Mouse (Mus musculus): Measurements from ENCODE around the gene Gpr132. TPM values are rescaled to one million over a fixed set of nuclear protein-coding genes. Genes with fewer than 3 reads are reported as not detected.
"Not testable (repeated sequence)": the region's sequence is repeated elsewhere in the genome, so short reads cannot be mapped to it uniquely, and the experiment has no call there.

Gpr132 gene
- polyA plus RNA-seq, 1 experiment from 2014 or later, result 0.23 TPM

DNA sequence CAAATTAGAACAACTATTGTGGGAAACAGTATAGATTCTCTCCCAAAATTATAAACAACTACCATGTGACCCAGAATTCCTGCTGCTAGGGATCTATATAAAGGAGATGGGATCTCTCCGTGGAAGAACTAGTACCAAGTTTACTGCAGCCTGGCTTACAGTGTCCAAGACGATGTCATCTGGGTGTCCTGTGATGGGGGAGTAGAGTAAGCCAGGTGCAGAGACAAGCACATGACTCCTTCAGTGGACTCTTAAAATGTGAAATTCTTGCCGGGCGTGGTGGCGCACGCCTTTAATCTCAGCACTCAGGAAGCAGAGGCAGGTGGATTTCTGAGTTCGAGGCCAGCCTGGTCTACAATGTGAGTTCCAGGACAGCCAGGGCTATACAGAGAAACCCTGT is 51.2 kb downstream of the Gpr132 start:
- H3K36me3 ChIP-seq, result peaks cover 73% of the 10 kb centered on the region
- not testable (repeated sequence) for ATAC-seq (ENCODE audit: low read depth); H3K4me2 ChIP-seq

DNA sequence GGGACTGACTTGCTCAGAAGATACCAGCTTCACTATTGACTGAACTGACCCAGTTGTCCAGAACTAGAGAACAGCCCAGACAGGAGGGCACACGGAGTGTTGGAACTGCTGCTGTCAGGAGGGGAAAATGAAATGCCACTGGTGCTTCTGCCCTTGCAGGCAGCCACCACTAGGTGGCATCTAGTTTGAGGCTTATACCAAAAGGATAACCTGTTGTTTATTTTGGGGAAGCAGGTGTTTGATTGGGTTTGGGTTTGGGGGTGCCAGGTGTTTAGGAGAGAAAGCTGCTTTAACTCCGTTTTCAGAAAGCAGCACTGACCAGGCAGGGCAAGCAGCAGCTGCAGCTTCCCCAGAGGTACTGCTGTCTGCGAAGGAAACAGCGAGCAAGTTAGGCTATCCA is 51.7 kb downstream of the Gpr132 start:
- H3K9me3 ChIP-seq (replicated peaks), result no peaks in the 10 kb centered on the region
- ATAC-seq (ENCODE audit: low read depth) (0 out of 2 replicates have a peak, but pooled peaks have one; percentile 7), DNase-seq (no peak)
- H3K4me2 ChIP-seq, result no peak overlapping the region
- peaks cover 67% of the 10 kb centered on the region for H3K36me3 ChIP-seq
- H3K9ac ChIP-seq, result no peak overlapping the region
- peaks cover 15% of the 10 kb centered on the region for H3K4me1 ChIP-seq (replicated peaks)
- peaks cover 3% of the 10 kb centered on the region; the same call in 1 of the 2 replicates for H3K27me3 ChIP-seq
- H3K4me3 ChIP-seq (replicated peaks), result no peak overlapping the region
- 53% methylated on average over 4 of the region's 4 CpGs for WGBS (ENCODE audit: insufficient replicate concordance)
- H3K27ac ChIP-seq, result no peak overlapping the region

More for the DNA sequence above, 51.2 kb downstream of the Gpr132 start:
- DNase-seq; H3K27me3 ChIP-seq; H3K9me3 ChIP-seq (replicated peaks); H3K27ac ChIP-seq; H3K4me3 ChIP-seq (replicated peaks); H3K9ac ChIP-seq: not testable (repeated sequence)
- 78% methylated on average over 7 of the region's 7 CpGs for WGBS (ENCODE audit: insufficient replicate concordance)
- H3K4me1 ChIP-seq (replicated peaks), result peaks cover 20% of the 10 kb centered on the region

DNA sequence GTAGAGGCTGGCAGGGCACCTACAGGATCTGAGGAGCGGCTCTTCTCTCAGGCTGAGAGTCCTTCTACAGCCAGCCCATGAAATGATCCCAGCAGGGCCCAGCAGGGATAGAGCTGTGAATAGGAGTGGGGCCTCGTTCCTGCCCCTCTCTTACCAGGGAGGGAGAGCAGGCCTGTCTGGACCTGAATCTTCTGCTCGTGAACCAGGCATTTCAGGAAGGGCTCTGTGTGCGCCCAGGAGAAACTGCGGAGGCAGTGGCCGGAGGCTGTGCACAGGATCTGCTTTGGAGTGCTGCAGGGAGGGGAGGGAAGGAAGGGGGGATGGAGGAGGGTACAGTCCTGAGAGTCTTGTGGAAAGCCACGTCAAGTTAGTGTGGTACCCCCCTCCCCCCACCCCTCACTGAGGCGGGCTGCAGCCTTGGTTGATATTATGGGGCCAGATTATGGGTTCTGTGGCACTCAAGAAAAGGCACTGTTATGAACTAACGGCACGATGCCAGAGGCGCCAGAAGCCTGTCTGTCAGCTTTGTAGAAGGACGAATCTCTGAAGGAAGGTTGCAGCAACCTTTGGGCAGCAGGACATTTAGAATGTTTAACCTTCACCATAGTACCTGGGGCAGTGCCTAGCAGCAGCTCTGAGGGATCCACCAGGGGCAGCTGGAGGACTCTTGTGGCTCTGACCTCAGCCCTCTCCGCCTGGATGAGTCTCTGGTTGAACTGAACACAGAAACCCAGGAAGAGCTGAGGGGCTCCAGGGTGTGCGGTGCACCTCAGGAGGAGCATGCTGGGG is 53.2 kb downstream of the Gpr132 start:
- no peak overlapping the region for H3K4me2 ChIP-seq
- WGBS (ENCODE audit: insufficient replicate concordance), result 81% methylated on average over 14 of the region's 14 CpGs
- no peak overlapping the region for H3K4me3 ChIP-seq (replicated peaks)
- no peak for ATAC-seq (ENCODE audit: low read depth)
- no peaks in the 10 kb centered on the region for H3K9me3 ChIP-seq (replicated peaks)
- no peak overlapping the region for H3K27ac ChIP-seq
- no peak overlapping the region for H3K9ac ChIP-seq
- peaks cover 54% of the 10 kb centered on the region for H3K36me3 ChIP-seq
- peaks cover 17% of the 10 kb centered on the region for H3K27me3 ChIP-seq
- H3K4me1 ChIP-seq (replicated peaks), result peaks cover 11% of the 10 kb centered on the region
- no peak for DNase-seq

DNA sequence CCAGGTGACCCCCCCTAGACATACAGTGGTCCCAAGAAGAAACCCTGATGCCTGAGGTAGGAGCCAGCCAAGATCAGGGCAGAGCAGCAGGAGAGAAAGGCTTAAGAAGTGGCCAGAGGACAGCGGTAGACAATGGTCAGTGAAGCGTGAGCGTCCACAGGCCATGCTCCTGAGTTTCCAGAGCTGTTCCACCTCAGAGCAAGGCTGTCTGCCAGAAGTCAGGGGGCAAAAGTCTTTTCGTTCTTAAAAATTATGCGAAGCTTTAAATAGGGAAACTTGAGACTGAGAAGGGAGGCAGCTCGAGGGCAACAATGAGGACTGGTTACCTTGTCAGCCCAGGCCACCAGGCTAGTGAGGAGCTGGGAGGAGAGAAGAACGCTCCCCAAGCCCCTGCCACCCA is 54.7 kb downstream of the Gpr132 start:
- ATAC-seq (ENCODE audit: low read depth) (no peak), DNase-seq (no peak)
- Histone ChIP-seq H3K9me3 (replicated peaks) (no peaks in the 10 kb centered on the region), H3K4me2 (no peak overlapping the region), H3K4me1 (replicated peaks) (peaks cover 21% of the 10 kb centered on the region), H3K9ac (no peak overlapping the region), H3K27me3 (peaks cover 30% of the 10 kb centered on the region), H3K36me3 (peaks cover 39% of the 10 kb centered on the region), H3K4me3 (replicated peaks) (no peak overlapping the region), H3K27ac (no peak overlapping the region)
- 79% methylated on average over 7 of the region's 7 CpGs for WGBS (ENCODE audit: insufficient replicate concordance)

DNA sequence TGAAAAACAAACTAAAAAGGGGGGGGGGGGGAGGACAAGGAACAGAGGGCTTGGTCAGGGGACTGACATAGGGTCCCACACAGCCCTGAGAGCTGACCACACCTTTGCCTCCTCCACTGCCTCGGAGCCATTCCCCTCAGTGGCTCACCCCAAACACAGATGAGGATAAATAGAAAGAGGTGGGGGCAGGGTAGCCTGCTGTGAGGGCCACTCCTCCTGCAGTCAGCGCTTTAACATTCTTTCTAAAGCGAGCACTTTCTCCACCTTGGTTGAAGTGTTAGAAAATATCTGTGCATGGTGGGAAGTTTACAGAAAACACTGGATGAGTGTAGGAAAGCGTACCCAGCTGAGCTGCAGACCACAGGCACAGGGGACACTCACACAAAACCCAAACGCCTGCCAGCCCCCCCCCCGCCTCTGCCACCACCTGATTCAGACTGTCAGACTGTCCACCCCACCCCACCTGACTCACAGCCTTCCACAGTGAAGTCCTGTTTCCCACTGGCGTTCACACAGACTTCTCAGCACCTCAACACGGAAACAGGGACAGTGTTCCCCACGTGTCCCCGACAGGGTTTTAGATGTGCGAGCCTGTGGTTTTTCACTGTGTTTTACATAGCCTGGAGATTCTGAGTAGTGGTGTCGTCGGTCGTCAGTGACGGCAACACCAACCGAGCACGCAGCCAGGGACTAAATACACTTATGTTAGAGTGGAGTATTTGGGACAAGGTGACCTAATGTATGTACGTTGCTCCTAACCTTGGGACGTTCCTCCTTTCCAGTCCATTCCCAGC is 57.7 kb downstream of the Gpr132 start:
- Histone ChIP-seq H3K4me2 (peak overlapping the region; percentile 90; the same call in 1 of the 2 replicates), H3K27ac (no peak overlapping the region), H3K9ac (0 out of 2 replicates have a peak overlapping the region, but pooled peaks have one; percentile 67)

DNA sequence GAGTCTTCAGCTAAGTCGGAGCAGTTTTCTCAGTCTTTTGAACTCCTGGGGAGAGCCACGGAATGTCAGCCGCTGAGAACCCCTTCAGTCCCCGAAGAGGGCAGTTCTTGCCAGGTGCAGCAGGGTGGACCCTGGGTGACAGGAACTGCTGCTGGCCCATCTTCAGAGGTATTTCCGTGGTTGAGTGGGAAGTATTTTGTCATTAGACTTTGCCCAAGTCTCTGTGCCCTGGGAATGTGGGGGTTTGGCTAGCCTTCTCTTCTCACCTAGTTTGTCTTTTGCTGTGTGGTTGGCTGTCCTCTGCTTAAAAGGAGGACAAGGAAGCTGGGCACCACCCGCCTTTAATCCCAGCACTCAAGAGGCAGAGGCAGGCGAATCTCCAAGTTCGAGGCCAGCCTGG is 58.4 kb downstream of the Gpr132 start:
- H3K27me3 ChIP-seq, result peaks cover 59% of the 10 kb centered on the region
- peak overlapping the region; percentile 67 for H3K9ac ChIP-seq
- DNase-seq, result no peak
- peaks cover 18% of the 10 kb centered on the region for H3K4me1 ChIP-seq (replicated peaks)
- ATAC-seq (ENCODE audit: low read depth), result no peak
- H3K36me3 ChIP-seq, result peaks cover 4% of the 10 kb centered on the region; the same call in 1 of the 2 replicates
- H3K9me3 ChIP-seq (replicated peaks), result no peaks in the 10 kb centered on the region
- no peak overlapping the region for H3K27ac ChIP-seq
- H3K4me2 ChIP-seq, result peak overlapping the region; percentile 90
- WGBS (ENCODE audit: insufficient replicate concordance), result 15% methylated on average over 8 of the region's 8 CpGs
- peak overlapping the region; percentile 67 for H3K4me3 ChIP-seq (replicated peaks)

More for the DNA sequence above, 57.7 kb downstream of the Gpr132 start:
- Histone ChIP-seq H3K27me3 (peaks cover 57% of the 10 kb centered on the region), H3K9me3 (replicated peaks) (no peaks in the 10 kb centered on the region), H3K4me1 (replicated peaks) (peaks cover 18% of the 10 kb centered on the region), H3K4me3 (replicated peaks) (no peak overlapping the region), H3K36me3 (peaks cover 10% of the 10 kb centered on the region)
- DNase-seq (no peak), ATAC-seq (ENCODE audit: low read depth) (no peak)
- WGBS (ENCODE audit: insufficient replicate concordance), result 54% methylated on average over 19 of the region's 19 CpGs

DNA sequence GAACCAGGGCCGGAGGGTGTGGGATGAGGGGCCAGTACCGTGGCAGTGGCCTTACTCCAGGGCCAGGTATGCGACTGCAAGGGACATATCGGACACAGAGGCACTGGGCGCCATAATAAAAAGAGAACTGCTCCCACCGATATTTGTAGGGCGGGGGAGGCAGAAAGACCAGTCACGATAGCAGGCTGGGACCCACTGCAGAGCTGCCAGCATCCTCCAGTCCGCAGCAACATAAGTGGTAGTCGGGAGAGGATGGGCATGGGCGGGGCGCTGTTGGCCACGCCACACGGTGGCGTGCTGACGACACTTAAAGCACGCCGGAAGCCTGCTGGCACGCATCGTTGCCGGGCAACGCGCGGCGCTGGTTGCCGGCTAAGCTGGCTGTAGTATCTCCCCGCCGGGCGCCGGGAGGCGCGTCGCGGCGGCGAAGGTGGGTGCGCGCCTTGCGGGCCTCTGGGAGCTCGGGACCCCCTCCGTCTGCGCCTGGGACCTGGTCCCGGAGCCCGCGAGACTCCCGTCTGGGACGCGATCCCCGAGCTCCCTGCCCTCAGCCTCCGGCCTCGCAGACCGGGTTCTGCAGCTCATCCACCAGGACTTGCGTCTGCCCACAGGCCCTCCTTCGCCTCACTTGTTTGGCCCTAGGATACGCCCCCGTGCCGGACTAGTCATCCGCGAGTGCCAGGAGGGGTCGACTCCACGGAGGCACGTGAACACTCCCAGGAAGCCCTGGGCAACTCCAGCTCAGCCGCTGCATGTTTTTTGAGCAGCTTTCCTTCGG is 59.3 kb downstream of the Gpr132 start, which contains the start of gene Clba1:
Gene Clba1, plus strand, starts transcription at position 351 of the 778 bp plus-strand sequence.
- Histone ChIP-seq H3K36me3 (no peaks in the 10 kb centered on the region), H3K4me2 (peak within 1 kb of the TSS; percentile 90), H3K9ac (peak within 1 kb of the TSS; percentile 67), H3K9me3 (replicated peaks) (no peaks in the 10 kb centered on the region), H3K27me3 (peaks cover 67% of the 10 kb centered on the region), H3K4me1 (replicated peaks) (peaks cover 18% of the 10 kb centered on the region), H3K27ac (no peak within 1 kb of the TSS), H3K4me3 (replicated peaks) (peak within 1 kb of the TSS; percentile 67)
- DNase-seq (peak; percentile 80), ATAC-seq (ENCODE audit: low read depth) (peak; percentile 85)
- 3% methylated on average over 64 of the region's 64 CpGs for WGBS (ENCODE audit: insufficient replicate concordance)

DNA sequence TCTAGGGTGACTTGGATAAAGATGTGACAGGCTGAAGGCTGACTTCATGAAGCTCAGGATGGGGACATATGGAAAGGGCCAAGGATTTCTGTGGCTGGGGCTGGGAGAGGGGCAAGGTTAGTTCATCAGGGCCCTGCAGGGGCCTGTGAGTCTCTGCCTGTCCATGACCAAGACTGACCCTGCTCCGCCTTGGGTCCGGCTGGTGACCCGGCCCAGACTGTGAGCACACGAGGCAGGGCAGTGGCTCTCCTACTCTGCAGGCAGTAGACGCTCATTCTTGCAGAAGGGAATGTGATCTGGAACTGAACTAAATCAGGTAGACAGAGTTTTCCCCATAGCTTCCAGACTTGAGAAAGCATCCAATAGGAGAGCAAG is 59.8 kb downstream of the Gpr132 start:
- H3K4me3 ChIP-seq (replicated peaks), result peak overlapping the region; percentile 67
- 0 out of 2 replicates have a peak overlapping the region, but pooled peaks have one; percentile 8 for H3K9ac ChIP-seq
- DNase-seq (no peak), ATAC-seq (ENCODE audit: low read depth) (0 out of 2 replicates have a peak, but pooled peaks have one; percentile 2)
- WGBS (ENCODE audit: insufficient replicate concordance), result 83% methylated on average over 5 of the region's 5 CpGs
- H3K27ac ChIP-seq, result no peak overlapping the region
- peaks cover 18% of the 10 kb centered on the region for H3K4me1 ChIP-seq (replicated peaks)
- peaks cover 73% of the 10 kb centered on the region for H3K27me3 ChIP-seq
- no peaks in the 10 kb centered on the region for H3K9me3 ChIP-seq (replicated peaks)
- H3K4me2 ChIP-seq, result peak overlapping the region; percentile 90
- H3K36me3 ChIP-seq, result no peaks in the 10 kb centered on the region

DNA sequence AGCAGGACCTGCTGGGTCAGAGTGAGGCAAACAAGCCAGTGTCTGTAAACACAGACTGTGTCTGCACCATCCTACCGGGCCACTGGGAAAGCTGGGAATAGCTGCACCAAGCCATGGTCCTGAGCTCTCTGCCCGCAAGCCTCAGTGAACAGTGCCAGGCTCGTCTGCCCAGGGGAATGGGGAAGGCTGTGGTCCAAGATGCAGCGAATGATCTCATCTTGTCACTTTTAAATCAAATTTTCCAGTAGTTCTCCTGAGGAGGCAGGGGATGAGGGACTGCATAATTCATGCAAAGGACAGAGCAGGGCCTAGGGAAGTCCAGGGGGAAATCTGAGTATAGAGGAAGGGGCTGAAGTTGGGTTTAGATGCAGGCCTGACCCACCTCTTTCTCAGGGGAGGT is 60.2 kb downstream of the Gpr132 start:
- H3K9ac ChIP-seq, result no peak overlapping the region
- no peak for DNase-seq
- H3K4me1 ChIP-seq (replicated peaks), result peaks cover 18% of the 10 kb centered on the region
- 61% methylated on average over 4 of the region's 4 CpGs for WGBS (ENCODE audit: insufficient replicate concordance)
- peaks cover 77% of the 10 kb centered on the region for H3K27me3 ChIP-seq
- no peak for ATAC-seq (ENCODE audit: low read depth)
- no peak overlapping the region for H3K4me2 ChIP-seq
- no peaks in the 10 kb centered on the region for H3K9me3 ChIP-seq (replicated peaks)
- no peak overlapping the region for H3K4me3 ChIP-seq (replicated peaks)
- no peak overlapping the region for H3K27ac ChIP-seq
- no peaks in the 10 kb centered on the region for H3K36me3 ChIP-seq

DNA sequence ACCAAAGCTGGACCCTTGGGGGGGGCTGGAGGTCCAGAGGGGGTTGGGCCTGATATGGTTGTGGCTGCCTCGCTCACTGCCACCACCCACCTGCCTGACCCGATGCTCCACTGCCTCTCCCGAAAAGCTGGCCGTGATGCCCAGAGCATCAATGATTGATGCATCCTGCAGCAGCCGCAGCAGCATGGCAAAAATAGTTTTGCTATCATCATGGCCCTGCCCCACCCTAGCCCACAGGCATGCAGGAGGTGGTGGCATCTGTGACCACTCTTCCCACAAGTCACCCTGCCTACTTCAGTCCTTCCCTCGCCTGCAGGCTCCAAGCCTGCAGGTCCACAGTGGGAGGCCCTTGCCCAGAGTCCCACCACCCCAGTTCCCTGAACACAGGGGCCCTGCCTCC is 62.0 kb downstream of the Gpr132 start:
- no peak for DNase-seq
- Histone ChIP-seq H3K9ac (no peak overlapping the region), H3K9me3 (replicated peaks) (no peaks in the 10 kb centered on the region), H3K4me1 (replicated peaks) (peaks cover 27% of the 10 kb centered on the region), H3K27ac (no peak overlapping the region), H3K4me3 (replicated peaks) (no peak overlapping the region), H3K36me3 (no peaks in the 10 kb centered on the region), H3K4me2 (no peak overlapping the region), H3K27me3 (peaks cover 90% of the 10 kb centered on the region)
- WGBS (ENCODE audit: insufficient replicate concordance), result 31% methylated on average over 6 of the region's 6 CpGs
- no peak for ATAC-seq (ENCODE audit: low read depth)

DNA sequence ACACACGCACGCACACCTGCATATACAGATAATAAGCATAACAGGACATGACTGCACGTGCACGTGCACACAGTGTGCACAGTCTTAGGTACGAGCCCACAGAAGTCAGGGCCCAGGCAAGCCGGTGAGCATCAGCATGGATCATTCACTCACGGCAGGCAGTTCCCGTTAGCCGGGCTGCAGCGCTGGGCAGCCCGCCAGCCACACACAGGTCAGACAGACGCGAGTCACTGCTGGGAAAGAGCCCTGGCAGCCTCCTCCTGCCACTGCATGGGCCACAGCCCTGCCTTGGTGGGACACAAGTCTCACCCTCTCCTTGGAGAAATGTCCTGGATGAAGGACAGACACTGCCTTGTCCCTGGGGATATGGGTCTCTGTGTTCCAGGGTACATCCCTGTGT is 64.0 kb downstream of the Gpr132 start:
- Histone ChIP-seq H3K9me3 (replicated peaks) (no peaks in the 10 kb centered on the region), H3K27ac (no peak overlapping the region), H3K4me1 (replicated peaks) (peaks cover 19% of the 10 kb centered on the region), H3K4me2 (no peak overlapping the region), H3K4me3 (replicated peaks) (no peak overlapping the region), H3K36me3 (no peaks in the 10 kb centered on the region), H3K27me3 (peaks cover 75% of the 10 kb centered on the region), H3K9ac (no peak overlapping the region)
- no peak for DNase-seq
- ATAC-seq (ENCODE audit: low read depth), result no peak
- WGBS (ENCODE audit: insufficient replicate concordance), result 53% methylated on average over 13 of the region's 13 CpGs
